Mouse (Mus musculus) limb, embryonic 14.5 days (tissue): ENCODE measurements around the gene Otud3. TPM values are rescaled to one million over a fixed set of nuclear protein-coding genes. Genes with fewer than 3 reads are reported as not detected.
A peak's percentile ranks its signal among the peaks of the same experiment; 100 is the strongest.

ENCODE experiments used
- ATAC-seq: fragments of 200-750 bp; cut with Nextera tagmentation; 2 replicates; pipeline ENCODE4 v1.8.0; 2017; ENCODE audit warnings: low read depth, moderate number of reproducible peaks, moderate TSS enrichment; ENCODE audit not compliant: low FRiP score
- DNase-seq: peaks from one replicate; pipeline ENCODE4 v3.0.0-alpha.2; 2015; ENCODE audit warnings: low spot score
- H3K27ac ChIP-seq: fragments of 300-500 bp; sonication (generic); replicated peaks from 2 replicates; pipeline ENCODE4 v1.5.1; 2014; ENCODE audit warnings: low read depth, mild to moderate bottlenecking, low read length, moderate library complexity, mixed read lengths
- H3K27me3 ChIP-seq: fragments of 300-500 bp; sonication (generic); 2 replicates; pipeline ENCODE4 v1.6.1; 2014; ENCODE audit warnings: low read length, mixed read lengths; ENCODE audit not compliant: control insufficient read depth, insufficient read depth
- H3K36me3 ChIP-seq: fragments of 300-500 bp; sonication (generic); 2 replicates; pipeline ENCODE4 v1.6.1; 2014; ENCODE audit warnings: mild to moderate bottlenecking, low read length, moderate library complexity, mixed read lengths; ENCODE audit not compliant: control insufficient read depth, insufficient read depth
- H3K4me1 ChIP-seq: fragments of 300-500 bp; sonication (generic); 2 replicates; pipeline ENCODE4 v1.6.1; 2014; ENCODE audit warnings: antibody characterized with exemption, low read length, mixed read lengths; ENCODE audit not compliant: control insufficient read depth, insufficient read depth
- H3K4me2 ChIP-seq: fragments of 300-500 bp; sonication (generic); replicated peaks from 2 replicates; pipeline ENCODE4 v1.6.1; 2014; ENCODE audit warnings: low read depth, mild to moderate bottlenecking, low read length, moderate library complexity; ENCODE audit not compliant: severe bottlenecking
- H3K4me3 ChIP-seq: fragments of 300-500 bp; sonication (generic); replicated peaks from 2 replicates; pipeline ENCODE4 v1.5.1; 2014; ENCODE audit warnings: low read length
- H3K9ac ChIP-seq: fragments of 300-500 bp; sonication (generic); 2 replicates; pipeline ENCODE4 v1.6.1; 2014; ENCODE audit warnings: mild to moderate bottlenecking, low read depth, low read length, moderate library complexity; ENCODE audit not compliant: severe bottlenecking
- H3K9me3 ChIP-seq: fragments of 300-500 bp; sonication (generic); 2 replicates; pipeline ENCODE4 v1.6.1; 2016; ENCODE audit warnings: low read length; ENCODE audit not compliant: control insufficient read depth
- POLR2A ChIP-seq: fragments of 200-500 bp; IDR thresholded peaks from 2 replicates; pipeline ENCODE4 v1.8.0; 2012; ENCODE audit warnings: inconsistent platforms, mild to moderate bottlenecking, moderate library complexity, borderline replicate concordance; ENCODE audit not compliant: insufficient read depth, insufficient read length; ENCODE audit errors: extremely low read depth
- WGBS: fragments of 180-500 bp; shearing (Covaris S2); extraction: QIAGEN DNeasy Blood & Tissue Kit; methylation state at CpG from one replicate; pipeline ENCODE4 v1.1.7; 2014; 5-methylcytosine and 5-hydroxymethylcytosine counted together
- polyA plus RNA-seq, 2 experiments: library from polyadenylated mRNA; depleted of rRNA in 1 of 2; stranded (reverse) in 1 of 2; unstranded in 1 of 2; fragments of >200 nt; fragmentation: Nextera tagmentation in 1 of 2; extraction: Ambion mirVana in 1 of 2; gene quantifications; 2 replicates each; pipeline versions ENCODE4 v1.2.1 to v1.2.3; 2012 to 2014

Otud3 gene
- polyA plus RNA-seq, 2 experiments: 2.7 to 8.2 TPM

DNA sequence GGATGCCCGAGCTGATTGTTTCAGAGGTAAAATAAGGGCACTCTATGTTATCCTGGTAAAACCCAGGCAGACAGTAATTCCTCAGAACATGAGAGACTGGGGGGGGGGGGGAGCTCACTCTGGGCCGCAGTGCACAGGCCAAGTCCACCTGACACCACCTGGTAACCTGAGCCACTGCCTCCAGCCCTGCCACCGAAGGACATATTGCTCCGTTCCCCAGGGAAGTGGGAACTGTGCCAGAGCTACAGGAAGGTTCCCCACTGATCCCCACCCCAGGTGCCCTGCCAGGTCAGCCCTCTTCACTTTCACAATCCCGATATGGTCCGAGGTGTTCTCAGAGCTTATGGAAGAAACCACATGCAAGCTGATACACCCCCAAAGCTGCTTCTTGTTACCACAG lies 21.1 kb downstream of the Otud3 start:
- Histone ChIP-seq H3K27ac (no peak overlapping the region), H3K9ac (no peak overlapping the region), H3K4me2 (no peak overlapping the region), H3K9me3 (no peaks in the 10 kb centered on the region), H3K36me3 (peaks cover 47% of the 10 kb centered on the region), H3K27me3 (no peaks in the 10 kb centered on the region), H3K4me1 (no peaks in the 10 kb centered on the region), H3K4me3 (no peak overlapping the region)
- DNase-seq (no peak), ATAC-seq (no peak)
- whole genome bisulfite sequencing: 73% methylated on average over 4 of the region's 6 CpGs
- no peak for TF ChIP-seq POLR2A

DNA sequence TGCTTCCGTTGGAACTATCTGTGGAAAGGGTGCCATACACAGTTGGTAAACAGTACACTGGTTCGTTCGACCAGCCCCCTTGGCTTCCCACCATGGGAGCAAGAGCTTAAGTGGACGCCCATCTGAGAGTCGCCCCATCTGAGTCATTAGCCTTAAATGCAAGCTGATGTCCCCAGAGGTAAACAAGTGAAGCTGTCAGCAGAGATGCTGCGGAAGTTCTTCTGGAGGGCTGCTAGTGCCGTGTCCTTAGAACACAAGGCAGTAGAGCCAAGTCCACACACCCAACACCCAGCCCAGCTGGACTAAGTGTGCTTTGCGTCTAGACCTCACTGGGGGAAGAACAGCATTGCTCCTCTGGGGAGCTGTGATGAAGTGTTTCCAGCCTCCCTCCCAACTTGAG lies 24.1 kb downstream of the Otud3 start:
- H3K4me3 ChIP-seq: no peak overlapping the region
- H3K9ac ChIP-seq: no peak overlapping the region
- peaks cover 20% of the 10 kb centered on the region for H3K36me3 ChIP-seq
- 70% methylated on average over 8 of the region's 8 CpGs for WGBS
- DNase-seq: no peak
- no peak for ATAC-seq
- no peaks in the 10 kb centered on the region for H3K9me3 ChIP-seq
- H3K27me3 ChIP-seq: no peaks in the 10 kb centered on the region
- no peak overlapping the region for H3K4me2 ChIP-seq
- no peak for TF ChIP-seq POLR2A
- H3K27ac ChIP-seq: no peak overlapping the region
- H3K4me1 ChIP-seq: no peaks in the 10 kb centered on the region

- no peak overlapping the region for H3K9ac ChIP-seq
- H3K4me1 ChIP-seq: no peaks in the 10 kb centered on the region
- no peak overlapping the region for H3K4me2 ChIP-seq
- H3K27me3 ChIP-seq: no peaks in the 10 kb centered on the region
- H3K4me3 ChIP-seq: no peak overlapping the region
- ATAC-seq (no peak), DNase-seq (no peak)
- peaks cover 15% of the 10 kb centered on the region for H3K36me3 ChIP-seq
- H3K27ac ChIP-seq: no peak overlapping the region
- TF ChIP-seq POLR2A: no peak
- no peaks in the 10 kb centered on the region for H3K9me3 ChIP-seq
- WGBS: 61% methylated on average over 7 of the region's 7 CpGs
These were observed 24.6 kb downstream of the Otud3 start for GRCm38 (mm10) chr4:138889165-138889564.

DNA sequence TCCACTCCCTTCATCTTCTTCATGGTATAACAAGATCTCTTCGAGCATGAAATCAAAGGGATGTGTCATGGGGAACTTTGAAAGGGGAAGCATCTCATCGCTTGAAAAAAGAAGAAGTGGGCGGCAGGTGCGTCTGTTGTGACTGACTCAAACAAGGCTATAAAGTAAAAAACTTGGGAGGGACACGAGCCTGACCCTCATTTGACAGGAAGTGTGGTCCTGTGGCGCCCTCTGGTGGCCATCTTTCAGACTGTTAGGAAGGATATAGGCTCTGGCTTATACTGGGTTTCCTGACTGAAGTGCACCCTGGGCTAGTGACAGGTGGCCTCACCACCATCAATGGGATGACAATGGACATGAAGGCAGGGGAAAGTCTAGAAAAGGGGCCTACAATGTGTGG lies 29.5 kb downstream of the Otud3 start:
- Histone ChIP-seq H3K36me3 (no peaks in the 10 kb centered on the region), H3K4me1 (peaks cover 4% of the 10 kb centered on the region; the same call in 1 of the 2 replicates), H3K27ac (no peak overlapping the region), H3K4me3 (no peak overlapping the region), H3K9ac (no peak overlapping the region), H3K9me3 (no peaks in the 10 kb centered on the region), H3K4me2 (no peak overlapping the region), H3K27me3 (no peaks in the 10 kb centered on the region)
- ATAC-seq (no peak), DNase-seq (peak; percentile 79)
- no peak for TF ChIP-seq POLR2A
- 10% methylated on average over 6 of the region's 6 CpGs for WGBS

- Histone ChIP-seq H3K9me3 (no peaks in the 10 kb centered on the region), H3K4me1 (peaks cover 4% of the 10 kb centered on the region; the same call in 1 of the 2 replicates), H3K4me2 (peak overlapping the region; percentile 39), H3K27ac (no peak overlapping the region), H3K4me3 (peak overlapping the region; percentile 11; the same call in 1 of the 2 replicates), H3K27me3 (no peaks in the 10 kb centered on the region), H3K9ac (peak overlapping the region; percentile 38; the same call in 1 of the 2 replicates), H3K36me3 (no peaks in the 10 kb centered on the region)
- 11% methylated on average over 12 of the region's 16 CpGs for WGBS
- ATAC-seq (no peak), DNase-seq (peak; percentile 5)
- TF ChIP-seq POLR2A: no peak
These were observed 31.6 kb downstream of the Otud3 start for GRCm38 (mm10) chr4:138882179-138882578.
